Mouse (Mus musculus) stomach, postnatal 0 days (tissue): ENCODE measurements around the gene B3galt2.

ENCODE experiments used
- CTCF ChIP-seq: IDR thresholded peaks from 2 replicates; pipeline ENCODE4 v1.5.1; 2016; ENCODE audit warnings: antibody characterized with exemption, low read depth, mild to moderate bottlenecking, moderate library complexity
- EP300 ChIP-seq: optimal IDR thresholded peaks from 2 replicates; pipeline ENCODE3; 2016; ENCODE audit warnings: antibody characterized with exemption

DNA sequence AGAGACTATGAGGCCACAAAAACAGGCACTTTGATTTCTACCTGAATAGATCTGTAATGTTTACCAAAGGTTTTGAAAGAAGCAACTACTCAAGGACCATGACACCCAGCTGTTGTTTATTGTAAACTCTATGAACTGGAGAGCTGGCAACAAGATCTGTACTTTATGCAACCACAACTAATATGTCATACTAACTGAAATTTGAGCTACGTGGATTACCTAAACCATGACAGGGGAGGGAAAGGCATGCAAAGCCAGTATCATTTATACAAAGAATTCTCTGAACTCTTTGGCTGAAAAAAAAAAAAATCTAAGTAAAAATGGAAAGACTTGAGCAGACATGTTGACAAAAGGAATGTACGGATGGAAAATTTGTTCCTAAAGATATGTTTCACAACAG is 43.6 kb upstream of the B3galt2 start:
- TF ChIP-seq CTCF (no peak), EP300 (no peak)
